Mouse (Mus musculus) forebrain, embryonic 12.5 days (tissue): ENCODE results near the gene Clic4. TPM values are rescaled to one million over a fixed set of nuclear protein-coding genes. Genes with fewer than 3 reads are reported as not detected.

ENCODE experiments used
- ATAC-seq: fragments of 200-750 bp; cut with Nextera tagmentation; 2 replicates; pipeline ENCODE4 v1.8.0; 2017; ENCODE audit warnings: moderate TSS enrichment; ENCODE audit not compliant: low FRiP score
- H3K27ac ChIP-seq: fragments of 300-500 bp; sonication (generic); 2 replicates; pipeline ENCODE4 v1.5.1; 2016; ENCODE audit warnings: mild to moderate bottlenecking
- H3K27me3 ChIP-seq: fragments of 300-500 bp; sonication (generic); 2 replicates; pipeline ENCODE4 v1.6.1; 2016; ENCODE audit warnings: mild to moderate bottlenecking
- H3K36me3 ChIP-seq: fragments of 300-500 bp; sonication (generic); replicated peaks from 2 replicates; pipeline ENCODE4 v1.6.1; 2016; ENCODE audit warnings: mild to moderate bottlenecking
- H3K4me1 ChIP-seq: fragments of 300-500 bp; sonication (generic); 2 replicates; pipeline ENCODE4 v1.6.1; 2016
- H3K4me2 ChIP-seq: fragments of 300-500 bp; sonication (generic); 2 replicates; pipeline ENCODE4 v1.6.1; 2016; ENCODE audit warnings: mild to moderate bottlenecking, moderate library complexity
- H3K4me3 ChIP-seq: fragments of 300-500 bp; sonication (generic); replicated peaks from 2 replicates; pipeline ENCODE4 v1.5.1; 2016; ENCODE audit warnings: mild to moderate bottlenecking
- H3K9ac ChIP-seq: fragments of 300-500 bp; sonication (generic); 2 replicates; pipeline ENCODE4 v1.6.1; 2016; ENCODE audit warnings: mild to moderate bottlenecking
- H3K9me3 ChIP-seq: fragments of 300-500 bp; sonication (generic); 2 replicates; pipeline ENCODE4 v1.6.1; 2016
- WGBS: fragments of 180-500 bp; shearing (Covaris S2); methylation state at CpG from one replicate; pipeline ENCODE4 v1.1.7; 2016; 5-methylcytosine and 5-hydroxymethylcytosine counted together
- polyA plus RNA-seq: library from polyadenylated mRNA; unstranded; fragments of >200 nt; fragmentation: Nextera tagmentation; extraction: Ambion mirVana; gene quantifications from 2 replicates; pipeline ENCODE4 v1.2.1, GENCODE M21; 2016

The Clic4 gene
- polyA plus RNA-seq, 1 experiment from 2014 or later = 205 TPM

DNA sequence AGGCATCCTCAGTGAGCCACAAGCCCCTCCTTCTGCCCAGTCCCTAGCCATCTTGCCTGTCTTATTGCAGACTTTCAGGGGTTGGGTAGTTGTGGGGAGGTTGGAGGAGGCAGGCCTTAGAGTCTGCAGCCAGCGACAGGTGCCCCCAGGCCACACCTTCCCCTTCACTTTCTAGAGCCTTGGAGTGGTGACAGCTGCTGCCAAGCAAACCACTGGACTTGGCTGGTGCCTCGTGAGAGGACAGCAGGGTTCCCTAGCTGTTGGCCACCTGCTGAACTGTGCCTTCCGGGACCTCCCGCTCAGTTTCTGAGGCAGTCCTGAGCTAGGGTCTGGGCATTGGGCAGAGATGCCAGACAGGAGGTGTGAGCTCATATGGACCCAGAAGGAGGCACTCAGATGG lies 103.1 kb downstream of the Clic4 start:
- Histone ChIP-seq H3K4me3 (no peak overlapping the region), H3K4me2 (no peak overlapping the region), H3K9ac (no peak overlapping the region), H3K4me1 (peaks cover 21% of the 10 kb centered on the region), H3K36me3 (no peaks in the 10 kb centered on the region), H3K27me3 (peaks cover 93% of the 10 kb centered on the region), H3K9me3 (no peaks in the 10 kb centered on the region), H3K27ac (no peak overlapping the region)
- no peak for ATAC-seq
- WGBS = 54% methylated on average over 4 of the region's 4 CpGs

DNA sequence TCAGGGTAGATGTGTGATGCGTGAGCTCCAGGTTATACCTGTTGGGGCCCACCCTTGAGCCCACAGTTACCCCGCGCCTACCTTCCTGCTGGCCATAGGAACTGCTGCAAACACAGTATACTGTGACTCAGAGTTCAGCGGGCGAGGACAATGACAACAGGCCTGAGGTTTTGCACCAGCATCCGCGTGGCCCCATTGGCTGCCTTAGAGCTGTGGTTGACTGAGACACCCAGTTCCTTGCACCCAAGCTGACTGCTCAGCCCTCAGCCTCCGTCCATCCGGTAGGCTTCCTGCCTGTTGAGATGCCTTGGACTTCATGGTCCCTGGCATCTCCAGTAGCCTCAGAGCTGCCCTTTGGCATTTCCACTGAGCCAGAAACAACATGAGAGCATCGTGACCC lies 103.5 kb downstream of the Clic4 start:
- WGBS = 69% methylated on average over 10 of the region's 10 CpGs
- Histone ChIP-seq H3K27ac (no peak overlapping the region), H3K4me1 (peaks cover 21% of the 10 kb centered on the region), H3K4me3 (no peak overlapping the region), H3K9ac (no peak overlapping the region), H3K9me3 (no peaks in the 10 kb centered on the region), H3K4me2 (no peak overlapping the region), H3K27me3 (peaks cover 93% of the 10 kb centered on the region), H3K36me3 (no peaks in the 10 kb centered on the region)
- ATAC-seq = no peak

DNA sequence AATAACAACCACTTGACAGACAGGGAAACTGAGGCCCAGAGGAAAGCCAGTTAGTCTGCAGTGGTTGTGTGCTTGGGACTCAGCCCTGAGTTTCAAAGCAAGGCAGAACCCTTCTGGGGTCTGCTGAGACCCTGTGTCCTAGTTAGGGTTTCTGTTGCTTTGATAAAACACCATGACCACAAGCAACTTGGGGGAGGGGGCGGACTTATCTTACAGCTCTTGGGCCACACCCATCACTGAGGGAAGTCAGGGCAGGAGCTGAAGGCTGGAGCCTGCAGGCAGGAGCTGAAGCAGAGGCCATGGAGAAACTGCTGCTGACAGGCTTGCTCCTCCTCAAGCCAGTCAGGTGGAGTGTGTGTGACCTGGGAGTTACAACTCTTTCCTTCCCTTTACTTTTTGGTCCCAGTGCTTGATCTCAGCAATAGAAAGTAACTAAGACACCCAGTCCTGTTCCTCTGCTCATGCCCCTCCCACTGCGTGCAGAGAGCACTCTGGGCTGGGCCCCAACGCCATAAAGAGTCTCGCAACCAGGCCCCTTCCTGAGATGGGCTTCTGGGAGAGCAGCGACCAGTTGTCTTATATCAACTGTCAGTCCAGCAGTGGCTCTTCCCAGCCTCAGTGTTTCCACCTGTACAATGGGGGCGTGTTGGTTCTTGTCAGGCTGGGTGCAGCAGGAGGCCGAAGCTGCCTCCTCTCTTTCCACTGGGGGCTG lies 104.6 kb downstream of the Clic4 start:
- no peaks in the 10 kb centered on the region for H3K9me3 ChIP-seq
- no peak overlapping the region for H3K4me3 ChIP-seq
- 66% methylated on average over 7 of the region's 7 CpGs for WGBS
- no peak overlapping the region for H3K4me2 ChIP-seq
- H3K27ac ChIP-seq = no peak overlapping the region
- H3K4me1 ChIP-seq = peaks cover 21% of the 10 kb centered on the region
- H3K27me3 ChIP-seq = peaks cover 93% of the 10 kb centered on the region
- no peaks in the 10 kb centered on the region for H3K36me3 ChIP-seq
- H3K9ac ChIP-seq = 0 out of 2 replicates have a peak overlapping the region, but pooled peaks have one; percentile 8
- ATAC-seq = no peak

DNA sequence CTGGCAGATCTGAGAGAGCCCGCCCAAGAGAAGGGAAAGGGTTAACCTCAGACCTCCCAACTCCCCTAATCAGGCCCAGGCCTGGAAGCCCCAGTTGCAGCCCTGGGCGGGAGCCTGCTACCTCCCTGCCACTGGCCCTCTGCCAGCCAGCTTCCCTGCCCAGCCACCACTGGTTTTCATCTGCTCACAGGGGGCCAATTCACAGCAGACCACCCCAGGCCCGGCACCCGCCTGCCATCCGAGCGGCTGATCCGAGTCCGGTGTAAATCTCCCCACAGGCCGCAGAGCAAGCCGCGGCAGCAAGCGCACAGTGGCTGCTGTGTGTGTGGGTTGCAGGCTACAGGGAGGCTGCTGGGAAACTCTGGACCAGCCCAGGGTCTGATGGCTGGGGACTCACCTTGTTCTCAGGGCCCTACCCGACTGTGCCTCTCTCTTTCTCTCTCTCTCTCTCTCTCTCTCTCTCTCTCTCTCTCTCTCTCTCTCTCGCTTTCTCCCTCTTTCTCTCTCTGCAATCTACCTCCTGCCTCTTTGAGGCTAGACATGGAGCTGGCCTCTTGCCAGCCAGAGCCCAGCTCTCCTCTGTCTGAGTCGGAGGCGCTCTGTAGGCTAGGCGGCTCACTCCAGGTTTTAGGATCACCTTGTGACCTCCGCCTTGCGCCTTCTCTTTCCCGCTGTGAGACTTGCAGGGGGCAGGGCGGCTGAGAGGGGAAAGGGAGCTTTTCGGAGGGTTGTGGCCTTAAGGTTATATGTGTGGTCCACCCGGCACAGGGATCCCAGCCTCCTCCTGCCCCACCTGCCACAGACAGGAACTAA lies 106.0 kb downstream of the Clic4 start:
- Histone ChIP-seq H3K36me3 (no peaks in the 10 kb centered on the region), H3K27me3 (peaks cover 81% of the 10 kb centered on the region), H3K4me2 (peak overlapping the region; percentile 42), H3K4me3 (peak overlapping the region; percentile 13), H3K4me1 (peaks cover 21% of the 10 kb centered on the region), H3K27ac (peak overlapping the region; percentile 73), H3K9ac (peak overlapping the region; percentile 38; the same call in 1 of the 2 replicates), H3K9me3 (no peaks in the 10 kb centered on the region)
- peak; percentile 74 for ATAC-seq
- 3% methylated on average over 23 of the region's 23 CpGs for WGBS

DNA sequence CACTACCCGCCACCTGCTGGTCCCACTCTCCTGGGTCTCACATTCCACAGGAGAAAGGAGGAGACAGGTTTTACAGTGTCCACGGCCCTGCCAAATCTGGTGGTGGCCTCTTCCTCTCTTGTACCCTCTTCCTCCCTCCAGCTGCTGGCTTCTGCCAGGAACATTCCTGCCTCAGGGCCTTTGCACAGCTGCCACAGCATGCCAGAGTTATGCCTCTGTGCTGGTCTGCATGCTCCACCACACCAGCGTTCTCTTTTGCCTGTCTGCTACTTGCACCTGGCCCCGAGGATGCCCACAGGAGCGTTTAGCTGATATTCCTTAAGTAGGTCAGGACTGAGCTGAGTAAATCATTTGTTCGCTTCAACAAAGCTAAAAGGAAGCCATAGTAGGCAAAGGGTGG lies 106.9 kb downstream of the Clic4 start:
- Histone ChIP-seq H3K9ac (no peak overlapping the region), H3K27ac (no peak overlapping the region), H3K36me3 (no peaks in the 10 kb centered on the region), H3K9me3 (no peaks in the 10 kb centered on the region), H3K4me2 (peak overlapping the region; percentile 42; the same call in 1 of the 2 replicates), H3K27me3 (peaks cover 80% of the 10 kb centered on the region), H3K4me3 (no peak overlapping the region), H3K4me1 (peaks cover 21% of the 10 kb centered on the region)
- ATAC-seq = no peak
- 51% methylated on average over 6 of the region's 6 CpGs for WGBS

Other genes starting within 250 kb of the Clic4 start
- gene Runx3, start 152.2 kb downstream of the Clic4 start, polyA plus RNA-seq = 0.05 and 0.09 TPM in 2 replicates
- gene Srrm1, start 80.5 kb upstream of the Clic4 start, polyA plus RNA-seq = 272 and 275 TPM in 2 replicates
- 0.63 and 1.1 TPM in 2 replicates for gene Ncmap, start 125.4 kb upstream of the Clic4 start, polyA plus RNA-seq
- gene Rcan3, start 161.0 kb upstream of the Clic4 start, polyA plus RNA-seq = 18.6 and 20.2 TPM in 2 replicates
- 0.19 and 0.36 TPM in 2 replicates for gene Stpg1, start 222.0 kb upstream of the Clic4 start, polyA plus RNA-seq
- 2.1 and 4.3 TPM in 2 replicates for gene Nipal3, start 222.2 kb upstream of the Clic4 start, polyA plus RNA-seq